In the genomic region with DNA sequence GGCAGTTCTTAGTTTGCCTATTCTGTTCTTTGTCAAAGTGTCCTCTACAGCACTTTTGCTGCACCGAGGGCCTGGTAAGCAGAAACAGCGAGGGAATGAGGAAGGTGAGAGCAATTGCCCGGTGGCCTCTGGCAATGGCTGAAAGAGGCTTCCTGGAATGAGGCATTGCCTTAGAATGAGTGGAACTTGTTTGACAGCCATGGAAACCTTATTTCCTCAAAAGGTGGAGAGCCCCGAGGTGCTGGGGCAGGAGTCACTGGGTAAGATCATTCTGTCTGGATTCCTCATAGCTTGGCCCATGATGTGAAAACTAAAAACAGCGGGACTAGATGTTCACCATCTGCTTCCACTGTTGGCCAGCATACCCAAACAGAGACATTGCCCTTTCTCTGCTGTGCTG, we compare ENCODE assay signal across 28 mouse cellular contexts.
"Had no signal": no experiment of that assay in that cellular context is flagged by ENCODE, and none has a peak within 500 bp of the region (broad histone marks: within the 10 kb centered on the region; RNA-seq: fewer than 3 reads in every experiment).

No protein-coding gene starts in this region.

- H3K27ac ChIP-seq: heart, embryonic 13.5 days; heart, embryonic 15.5 days; hindbrain, embryonic 10.5 days; hindbrain, embryonic 12.5 days; hindbrain, embryonic 13.5 days; hindbrain, embryonic 14.5 days; hindbrain, embryonic 15.5 days; hindbrain, postnatal 0 days; intestine, embryonic 15.5 days; kidney, embryonic 15.5 days; kidney, postnatal 0 days; layer of hippocampus, adult 2 months; left cerebral cortex, adult 2 months had no signal

- H3K4me3 ChIP-seq: heart, embryonic 12.5 days; heart, embryonic 13.5 days; heart, embryonic 15.5 days; hindbrain, embryonic 10.5 days; hindbrain, embryonic 12.5 days; hindbrain, embryonic 13.5 days; hindbrain, embryonic 15.5 days; intestine, embryonic 15.5 days; kidney, embryonic 15.5 days; layer of hippocampus, adult 2 months; left cerebral cortex, adult 2 months had no signal

- H3K36me3 ChIP-seq: heart, embryonic 12.5 days; heart, embryonic 13.5 days; heart, embryonic 15.5 days; hindbrain, embryonic 10.5 days; hindbrain, embryonic 12.5 days; hindbrain, embryonic 13.5 days; hindbrain, embryonic 15.5 days; intestine, embryonic 15.5 days; kidney, embryonic 15.5 days had no signal

- DNase-seq: heart, postnatal 14 days; heart, postnatal 36 days; heart, postnatal 4 days; kidney, adult 11 months; kidney, adult 18-20 months; kidney, adult 2 months; kidney, adult 8-10 months; kidney, adult 9 months; kidney, postnatal 10 days; kidney, postnatal 14 days; kidney, postnatal 25 days; kidney, postnatal 36 days; layer of hippocampus, adult 9-11 months; layer of hippocampus, postnatal 36 days had no signal

- H3K27me3 ChIP-seq: heart, embryonic 12.5 days; heart, embryonic 15.5 days; hindbrain, embryonic 12.5 days; hindbrain, embryonic 13.5 days; hindbrain, embryonic 15.5 days; intestine, embryonic 15.5 days; kidney, embryonic 15.5 days had no signal

- H3K4me1 ChIP-seq: heart, embryonic 15.5 days; hindbrain, embryonic 13.5 days; hindbrain, embryonic 15.5 days; intestine, embryonic 15.5 days had no signal

- H3K9me3 ChIP-seq: heart, embryonic 12.5 days; heart, embryonic 13.5 days; heart, embryonic 15.5 days; hindbrain, embryonic 10.5 days; hindbrain, embryonic 12.5 days; hindbrain, embryonic 13.5 days; hindbrain, embryonic 15.5 days; intestine, embryonic 15.5 days; kidney, embryonic 15.5 days had no signal
